Mouse (Mus musculus) c-Kit-positive CD71-positive TER-119-negative erythroid progenitor cells, embryonic 14.5 days (primary cell): ENCODE data around the gene Fcmr.

Experiments used
- DNase-seq: peaks from one replicate; pipeline ENCODE4 v3.0.0-alpha.2; 2013; ENCODE audit warnings: low read depth

Gene Fcmr

GRCm38 (mm10) chr1:130865541-130866221, at the start of gene Fcmr:
TSS of gene Fcmr (plus strand) at chr1:130865669.
- DNase-seq: no peak

GRCm38 (mm10) chr1:130819737-130820136, 45.7 kb upstream of the Fcmr start:
- no peak for DNase-seq

- DNase-seq: no peak
Measured at GRCm38 (mm10) chr1:130820316-130821148, 44.9 kb upstream of the Fcmr start.

- DNase-seq: no peak
Measured at GRCm38 (mm10) chr1:130821149-130821471, 44.4 kb upstream of the Fcmr start.

GRCm38 (mm10) chr1:130821911-130822625, 43.4 kb upstream of the Fcmr start:
- no peak for DNase-seq

GRCm38 (mm10) chr1:130826448-130826847, 39.0 kb upstream of the Fcmr start, which contains the start of gene Pigr:
TSS of gene Pigr (plus strand) at chr1:130826684.
- no peak for DNase-seq

GRCm38 (mm10) chr1:130828656-130829055, 36.8 kb upstream of the Fcmr start:
- DNase-seq: no peak

- no peak for DNase-seq
Measured at GRCm38 (mm10) chr1:130829906-130830830, 35.3 kb upstream of the Fcmr start.

- no peak for DNase-seq
Measured at GRCm38 (mm10) chr1:130832230-130833149, 33.0 kb upstream of the Fcmr start.

GRCm38 (mm10) chr1:130835161-130835936, 30.1 kb upstream of the Fcmr start:
- no peak for DNase-seq

GRCm38 (mm10) chr1:130838288-130838687, 27.2 kb upstream of the Fcmr start:
- peak; percentile 11 for DNase-seq

GRCm38 (mm10) chr1:130840599-130841379, 24.7 kb upstream of the Fcmr start:
- DNase-seq: no peak

GRCm38 (mm10) chr1:130841621-130842020, 23.8 kb upstream of the Fcmr start:
- DNase-seq: no peak

- no peak for DNase-seq
Measured at GRCm38 (mm10) chr1:130844516-130844915, 21.0 kb upstream of the Fcmr start.

GRCm38 (mm10) chr1:130849530-130850214, 15.8 kb upstream of the Fcmr start:
- no peak for DNase-seq

GRCm38 (mm10) chr1:130850405-130850804, 15.1 kb upstream of the Fcmr start:
- DNase-seq: no peak

GRCm38 (mm10) chr1:130854819-130855218, 10.7 kb upstream of the Fcmr start:
- no peak for DNase-seq

GRCm38 (mm10) chr1:130855723-130856122, 9.7 kb upstream of the Fcmr start:
- DNase-seq: no peak
